Mouse (Mus musculus) heart, postnatal 36 days (tissue): ENCODE measurements around the gene Zfp408. TPM values are rescaled to one million over a fixed set of nuclear protein-coding genes. Genes with fewer than 3 reads are reported as not detected.

Source experiments
- DNase-seq, 2 experiments: peaks; one replicate each; pipeline ENCODE4 v3.0.0; 2021 to 2022
- intact Hi-C: fragments of 180-260 bp; cut with DNase I; formaldehyde crosslinking; loops from one replicate; pipeline ENCODE4 v1.15.1; 2025
- total RNA-seq, 2 experiments: library from RNA; stranded (reverse); gene quantifications; 2 replicates each; pipeline ENCODE4 v1.2.3; 2021

Zfp408 gene
- 1 to 10 TPM; 3.5 to 4.2 TPM for total RNA-seq

DNA sequence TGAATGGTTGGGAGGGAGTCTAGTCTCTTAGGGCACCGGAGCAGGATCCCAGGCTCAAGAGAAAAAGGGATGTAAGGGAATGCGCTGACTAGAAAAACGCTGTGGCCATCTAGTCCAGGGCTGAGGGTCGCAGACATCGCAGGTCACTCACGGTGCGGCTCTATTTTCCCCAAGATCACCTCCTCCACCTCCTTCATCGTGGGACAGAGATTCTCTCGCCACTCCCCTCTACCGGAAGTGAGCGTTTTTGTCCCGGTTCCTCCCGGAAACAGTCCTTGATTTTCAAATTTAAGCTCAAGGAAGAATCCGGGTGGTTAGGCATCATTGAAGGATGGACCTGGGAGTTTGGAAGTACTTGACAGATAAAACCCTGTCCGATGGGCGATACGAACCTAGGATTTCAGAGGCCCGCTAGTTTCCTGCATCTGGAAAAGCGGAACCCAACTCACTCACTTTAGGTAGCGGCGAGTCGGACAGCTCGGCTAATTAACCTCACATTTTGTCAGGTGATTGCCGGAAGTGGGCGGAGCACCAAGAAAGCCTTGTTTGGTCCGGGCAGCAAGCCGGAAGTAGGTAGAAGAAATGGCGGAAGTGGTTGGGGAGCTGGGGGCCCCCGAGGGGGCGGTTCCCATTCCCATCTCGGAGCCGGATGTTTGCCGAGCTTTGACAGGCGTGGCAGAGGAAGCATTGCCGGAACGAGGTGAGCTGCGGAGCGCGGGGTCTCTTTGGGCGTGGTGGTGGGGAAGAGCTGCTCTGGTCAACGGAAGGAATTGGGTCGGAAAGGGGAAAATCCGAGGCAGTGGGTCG lies at the start of gene Zfp408, which contains the start of gene Arhgap1:
TSS of gene Zfp408 (minus strand) at position 239 of the 807 bp plus-strand sequence.
TSS of gene Arhgap1 (plus strand) at position 308 of the 807 bp plus-strand sequence.
- DNase-seq, result peak; percentile 95 to 96
- intact Hi-C loops, result loop anchor here (2.0 kb wide), 1 partner anchor 61 kb away; the partner anchor contains the start of genes Atg13 and Harbi1

GRCm38 (mm10) chr2:91699225-91699624 lies 49.6 kb upstream of the Zfp408 start:
- DNase-seq, result no peak
- intact Hi-C loops, result no loop called here

DNA sequence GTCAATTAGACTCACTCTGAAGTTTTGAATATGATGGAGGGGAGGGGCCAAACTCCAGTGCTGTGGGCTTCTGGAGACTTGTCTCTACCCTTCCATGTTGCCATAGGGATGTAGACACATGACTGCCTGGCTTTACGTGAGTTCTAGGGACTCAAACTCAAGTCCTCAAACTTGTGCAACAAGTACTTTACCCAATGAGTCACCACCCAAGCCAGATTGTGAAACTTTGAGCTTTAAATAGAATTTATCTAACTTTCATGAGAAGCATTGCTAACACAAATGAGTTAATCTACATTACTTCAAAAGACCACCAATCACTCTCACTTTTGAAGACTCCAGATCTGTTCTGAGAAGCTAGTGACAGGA lies 46.6 kb upstream of the Zfp408 start:
- no peak for DNase-seq
- intact Hi-C loops, result no loop called here

DNA sequence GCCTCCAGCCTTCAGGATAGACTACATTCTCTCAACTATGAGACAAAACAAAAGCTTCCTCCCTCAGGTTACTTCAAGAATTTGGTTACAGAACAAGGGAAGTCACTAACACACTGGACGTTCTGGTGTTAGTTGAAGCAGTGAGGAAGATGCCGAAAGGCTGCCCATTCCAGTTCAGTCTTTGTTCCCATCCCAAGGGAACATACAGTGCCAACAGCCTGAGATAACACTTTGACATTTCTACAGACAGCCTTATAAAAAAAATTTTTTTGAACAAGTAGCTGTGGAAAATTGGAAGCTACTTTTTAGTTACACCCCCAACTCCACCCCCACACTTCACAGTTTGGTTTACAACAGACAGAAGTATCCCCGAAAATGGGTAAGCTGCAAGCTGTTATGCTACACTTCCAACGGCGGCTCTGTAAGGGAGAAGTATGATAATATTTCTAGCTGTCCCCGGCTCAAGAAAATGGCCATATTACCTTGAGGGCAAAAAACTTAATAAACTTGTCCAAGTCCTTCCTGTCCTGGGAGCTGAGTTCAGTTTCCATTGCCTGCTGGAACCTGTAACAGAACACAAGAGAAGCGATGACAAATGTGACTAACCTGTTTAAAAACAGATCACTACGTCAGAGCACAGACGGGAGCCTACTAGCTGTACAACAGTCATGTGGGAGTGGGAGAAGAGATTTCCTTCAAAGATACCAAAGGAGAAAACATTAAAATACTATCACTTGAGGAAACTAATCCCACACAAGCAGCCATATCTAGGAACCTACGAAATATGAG lies 46.0 kb upstream of the Zfp408 start:
- DNase-seq, result peak in 1 of 2 experiments; percentile 34
- intact Hi-C loops, result no loop called here

GRCm38 (mm10) chr2:91689452-91689851 lies 39.9 kb upstream of the Zfp408 start:
- intact Hi-C loops, result no loop called here
- DNase-seq, result peak; percentile 52 to 58

DNA sequence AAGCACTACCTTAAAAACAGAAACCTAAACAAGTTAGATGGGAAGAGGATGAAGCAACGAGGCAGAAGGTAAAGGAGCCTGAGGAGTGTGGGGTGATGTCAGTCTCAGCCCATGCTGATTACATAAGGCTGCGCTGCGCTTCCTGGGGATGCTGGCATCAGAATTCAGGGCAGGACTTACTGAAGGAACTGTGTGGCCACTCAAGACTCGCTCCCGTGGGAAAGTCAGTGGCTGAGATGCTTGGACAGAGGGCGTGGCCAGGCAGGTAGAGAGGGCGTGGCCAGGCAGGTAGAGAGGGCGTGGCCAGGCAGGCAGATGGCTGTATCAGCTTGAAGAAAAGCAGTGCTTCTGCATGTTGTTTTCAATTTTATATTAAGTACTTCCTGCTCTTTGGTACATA lies 34.3 kb upstream of the Zfp408 start:
- no peak for DNase-seq

GRCm38 (mm10) chr2:91682850-91683249 lies 33.3 kb upstream of the Zfp408 start:
- DNase-seq, result no peak
- intact Hi-C loops, result no loop called here

More for the DNA sequence above, 34.3 kb upstream of the Zfp408 start:
- intact Hi-C loops, result no loop called here

GRCm38 (mm10) chr2:91676961-91677360 lies 27.4 kb upstream of the Zfp408 start:
- intact Hi-C loops, result no loop called here
- DNase-seq, result no peak

DNA sequence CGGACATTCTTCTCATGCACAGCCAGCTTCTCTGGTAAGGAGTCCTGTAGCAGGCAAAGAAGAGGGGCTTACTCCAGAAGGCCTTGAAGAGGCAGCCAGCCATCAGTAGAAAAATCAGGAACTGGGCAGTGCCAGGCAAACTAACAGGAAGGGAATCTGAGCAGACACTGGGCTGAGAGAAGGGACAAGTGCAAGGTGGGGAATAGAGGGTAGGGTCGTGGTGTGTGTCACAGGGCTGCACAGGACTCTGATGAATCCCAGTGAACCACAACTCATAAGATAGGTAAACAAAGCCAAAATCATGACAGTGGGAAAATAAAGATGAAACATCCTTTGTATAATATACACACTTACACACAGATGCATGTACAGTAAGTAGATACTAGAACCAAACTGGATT lies 26.8 kb upstream of the Zfp408 start:
- DNase-seq, result no peak
- intact Hi-C loops, result no loop called here

DNA sequence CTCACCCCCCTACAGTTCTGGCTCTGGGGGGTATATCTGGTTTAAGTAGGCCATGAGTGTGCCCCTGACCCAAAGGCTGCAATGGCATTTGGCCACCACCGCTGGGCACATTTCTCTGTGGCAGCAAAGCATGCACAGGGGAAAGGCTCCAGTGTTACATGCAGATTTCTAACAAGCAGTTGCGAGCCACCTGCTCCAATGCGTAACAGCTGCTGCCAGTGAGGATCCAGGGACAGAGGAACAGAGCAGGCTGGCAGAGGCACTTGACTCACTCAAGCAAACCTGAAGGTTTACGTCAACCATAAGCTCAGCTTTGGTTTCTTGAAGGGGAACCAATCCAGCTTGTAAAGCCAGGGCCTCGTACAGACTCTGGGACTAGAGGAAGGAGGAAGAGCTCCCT lies 25.3 kb upstream of the Zfp408 start:
- no peak for DNase-seq
- intact Hi-C loops, result no loop called here

GRCm38 (mm10) chr2:91673587-91673986 lies 24.0 kb upstream of the Zfp408 start:
- peak in 1 of 2 experiments; percentile 21 for DNase-seq
- intact Hi-C loops, result no loop called here

DNA sequence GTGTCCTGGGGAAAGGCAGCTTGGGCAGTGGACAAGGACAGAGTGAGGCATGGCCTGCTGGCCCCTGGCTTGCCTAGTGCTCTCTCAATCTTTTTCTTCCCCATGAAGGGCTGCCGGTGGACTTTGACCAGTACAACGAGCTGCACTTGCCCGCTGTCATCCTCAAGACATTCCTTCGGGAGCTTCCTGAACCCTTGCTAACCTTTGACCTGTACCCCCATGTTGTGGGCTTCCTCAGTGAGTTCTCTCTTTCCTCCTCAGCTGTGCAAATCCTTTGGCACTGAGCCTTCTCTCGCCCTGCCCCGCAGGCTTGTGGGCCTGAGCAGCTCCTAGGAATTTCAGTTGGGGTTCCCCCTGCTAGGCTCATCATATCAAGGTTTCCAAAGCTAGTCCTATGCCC lies 20.4 kb upstream of the Zfp408 start:
- DNase-seq, result no peak
- intact Hi-C loops, result no loop called here

DNA sequence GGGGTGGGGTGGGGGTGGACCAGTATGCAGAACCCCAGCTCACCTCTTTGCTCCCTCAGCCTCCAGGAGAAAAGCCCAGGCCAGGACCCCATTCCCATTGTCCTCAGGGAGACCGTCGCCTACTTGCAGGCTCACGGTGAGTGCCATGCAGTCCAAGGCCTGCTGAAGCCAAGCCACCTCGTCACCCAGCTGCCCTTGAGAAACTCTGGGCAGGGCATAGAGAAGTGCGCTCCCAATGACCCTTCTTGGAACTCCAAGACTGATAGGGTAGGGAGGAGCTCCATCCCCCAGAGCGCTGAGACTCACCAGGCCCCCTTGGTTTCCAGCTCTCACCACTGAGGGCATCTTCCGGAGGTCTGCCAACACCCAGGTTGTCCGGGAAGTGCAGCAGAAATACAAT lies 19.7 kb upstream of the Zfp408 start:
- DNase-seq, result no peak
- intact Hi-C loops, result no loop called here

DNA sequence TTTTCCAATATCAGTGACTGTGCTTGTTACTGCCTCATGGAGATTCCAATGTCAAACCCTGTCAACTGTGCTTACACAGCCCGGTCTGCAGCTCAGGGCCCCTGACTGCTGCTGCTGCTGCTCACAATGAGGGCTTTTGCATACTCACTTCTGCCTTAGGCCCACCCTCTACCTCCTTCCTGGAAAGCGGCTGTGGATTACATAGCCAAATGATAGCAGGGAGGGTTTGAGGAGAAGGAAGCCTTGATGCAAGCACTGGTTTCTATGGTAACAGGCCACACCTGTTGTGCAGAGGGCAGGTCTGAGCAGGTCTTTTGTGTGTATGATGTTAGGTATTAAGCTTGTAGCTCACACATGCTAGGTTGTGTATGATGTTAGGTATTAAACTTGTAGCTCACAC lies 18.2 kb upstream of the Zfp408 start:
- intact Hi-C loops, result no loop called here
- DNase-seq, result no peak

GRCm38 (mm10) chr2:91666386-91666910 lies 16.9 kb upstream of the Zfp408 start:
- intact Hi-C loops, result no loop called here
- DNase-seq, result no peak

DNA sequence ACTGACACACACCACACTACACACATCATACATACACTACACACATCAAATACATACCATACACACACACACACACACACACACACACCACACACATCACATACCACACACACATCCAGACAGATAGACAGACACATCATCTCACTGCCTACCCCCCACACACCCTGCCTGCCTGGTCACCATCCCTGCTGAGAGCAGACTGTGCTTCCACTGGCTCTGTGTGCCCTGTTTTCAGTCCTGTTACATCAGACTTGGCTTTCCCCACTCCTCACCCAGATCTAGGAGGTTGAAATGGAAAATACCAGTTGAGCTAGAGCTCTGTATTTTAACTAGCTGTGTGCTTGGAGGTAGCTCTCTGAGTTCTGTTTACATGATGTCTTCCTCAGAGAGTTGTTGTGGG lies 15.2 kb upstream of the Zfp408 start:
- intact Hi-C loops, result no loop called here
- DNase-seq, result no peak

DNA sequence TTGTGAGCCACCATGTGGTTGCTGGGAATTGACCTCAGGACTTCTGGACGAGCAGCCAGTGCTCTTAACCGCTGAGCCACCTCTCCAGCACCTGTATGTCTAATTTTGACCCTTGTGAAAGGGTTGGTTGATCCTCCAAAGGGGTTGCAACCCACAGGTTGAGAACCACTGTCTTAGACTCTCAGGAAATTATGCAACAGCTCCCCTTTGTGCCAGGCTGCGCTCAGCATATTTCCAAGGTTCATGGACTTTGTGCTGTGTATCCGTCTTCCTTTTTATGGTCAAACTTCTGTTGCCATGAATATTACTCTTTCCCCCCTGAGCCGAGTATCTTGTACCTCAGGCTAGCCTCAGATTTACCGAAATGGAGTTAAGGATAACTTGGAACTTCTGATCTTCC lies 11.4 kb upstream of the Zfp408 start:
- no peak for DNase-seq
- intact Hi-C loops, result no loop called here

DNA sequence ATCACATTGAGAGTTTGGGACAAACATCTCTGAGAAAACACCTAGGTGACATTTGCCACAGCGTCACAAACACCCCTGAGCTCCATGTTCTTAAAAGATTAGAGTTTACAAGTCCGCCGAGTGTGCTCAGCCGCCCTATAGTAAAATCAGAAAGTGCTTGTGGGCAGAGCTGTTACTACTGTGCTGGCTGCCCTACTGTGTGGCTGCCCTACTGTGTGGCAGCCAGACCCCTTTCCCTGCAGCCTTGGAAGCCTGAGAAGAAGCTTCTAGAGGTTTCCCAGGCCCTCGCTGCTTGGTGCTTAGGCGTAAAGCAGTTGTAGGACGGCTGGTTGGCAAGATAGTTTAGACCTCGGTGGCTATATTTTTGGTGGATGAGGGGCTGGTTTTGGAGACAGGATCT lies 10.1 kb upstream of the Zfp408 start:
- intact Hi-C loops, result no loop called here
- DNase-seq, result no peak

DNA sequence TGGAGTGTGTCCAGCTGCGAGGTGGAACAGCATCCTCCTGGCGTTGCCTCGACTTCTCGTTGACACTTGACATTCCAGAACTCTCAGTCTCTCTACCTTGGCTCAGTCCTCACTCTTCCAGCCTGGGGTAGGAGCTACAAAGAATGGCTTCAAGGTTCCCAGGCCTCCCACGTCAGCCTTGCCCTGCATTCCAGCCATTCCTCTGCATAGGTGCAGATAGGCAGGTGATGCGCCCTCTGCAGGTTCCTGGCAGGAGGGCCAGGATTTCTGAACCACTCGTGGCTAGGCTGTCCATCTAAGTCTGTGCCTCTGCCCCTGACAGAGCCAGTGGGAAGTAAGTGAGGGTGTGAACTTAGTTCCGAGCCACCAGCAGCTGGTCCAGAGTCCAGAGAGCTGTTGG lies 7.2 kb upstream of the Zfp408 start:
- DNase-seq, result no peak
- intact Hi-C loops, result no loop called here

- no peak for DNase-seq
- intact Hi-C loops, result no loop called here
These were observed 6.2 kb upstream of the Zfp408 start for GRCm38 (mm10) chr2:91655827-91656226.

DNA sequence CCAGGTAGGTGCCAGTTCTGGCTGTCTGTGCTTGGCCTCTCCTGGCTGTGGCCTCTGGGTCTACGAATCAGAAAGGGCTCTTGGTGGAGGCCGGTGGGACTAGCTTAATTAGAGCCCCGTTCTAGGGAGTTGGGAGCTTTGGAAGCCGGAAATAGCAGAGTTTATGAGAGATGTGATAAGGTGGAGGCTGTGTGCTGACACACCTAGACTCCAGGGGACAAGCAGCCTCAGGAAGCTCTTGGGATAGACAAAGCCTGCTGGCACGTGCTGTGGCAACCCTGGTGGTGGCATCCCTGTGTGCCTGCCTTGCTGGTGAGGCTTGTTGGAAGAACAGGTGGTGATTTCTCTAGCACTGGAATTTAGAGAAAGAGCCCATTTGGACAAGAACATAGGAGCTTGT lies 5.8 kb upstream of the Zfp408 start:
- DNase-seq, result no peak
- intact Hi-C loops, result no loop called here

DNA sequence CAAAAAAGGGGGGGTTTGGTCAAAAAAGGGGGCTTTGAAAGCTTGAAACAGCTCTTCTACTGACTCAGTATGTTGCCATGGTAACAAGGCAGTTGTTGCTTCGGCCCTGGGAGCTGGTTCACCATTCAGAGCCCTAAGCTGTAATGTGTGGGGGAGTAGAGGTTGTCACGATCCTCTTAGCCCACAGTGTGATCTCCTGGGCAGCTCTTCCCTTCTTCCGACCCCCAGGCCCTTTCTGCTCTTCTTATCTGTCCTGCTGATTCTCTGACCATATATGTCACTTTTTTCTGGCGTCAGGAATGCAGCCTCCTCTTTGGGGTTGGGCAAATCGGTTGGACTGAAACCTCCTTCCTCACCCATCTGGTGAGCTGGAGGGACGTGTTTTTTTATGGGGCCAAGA lies 3.3 kb upstream of the Zfp408 start:
- intact Hi-C loops, result no loop called here
- DNase-seq, result no peak
